Mouse (Mus musculus) thymus, adult 2 months (tissue): ENCODE measurements around the gene RPS10-NUDT3. TPM values are rescaled to one million over a fixed set of nuclear protein-coding genes. Genes with fewer than 3 reads are reported as not detected.
"Not testable (repeated sequence)": the region's sequence is repeated elsewhere in the genome, so short reads cannot be mapped to it uniquely, and the experiment has no call there.

Experiments used
- DNase-seq: peaks from one replicate; pipeline ENCODE4 v3.0.0; 2021
- H3K27ac ChIP-seq: fragments of 200-500 bp; 2 replicates; pipeline ENCODE4 v1.5.1; 2012; ENCODE audit warnings: low read length, control low read depth; ENCODE audit not compliant: control insufficient read depth, insufficient read depth
- H3K27me3 ChIP-seq: fragments of 200-500 bp; 2 replicates; pipeline ENCODE4 v1.6.1; 2012; ENCODE audit warnings: mild to moderate bottlenecking, low read length, moderate library complexity, mixed read lengths; ENCODE audit not compliant: control insufficient read depth, insufficient read depth
- H3K36me3 ChIP-seq: fragments of 200-500 bp; 2 replicates; pipeline ENCODE4 v1.6.1; 2012; ENCODE audit warnings: mild to moderate bottlenecking, low read length, moderate library complexity; ENCODE audit not compliant: control insufficient read depth, insufficient read depth
- H3K4me1 ChIP-seq: fragments of 200-500 bp; replicated peaks from 2 replicates; pipeline ENCODE4 v1.6.1; 2012; ENCODE audit warnings: low read length; ENCODE audit not compliant: control insufficient read depth, insufficient read depth
- H3K4me3 ChIP-seq: fragments of 200-500 bp; 2 replicates; pipeline ENCODE4 v1.5.1; 2012; ENCODE audit warnings: mild to moderate bottlenecking, low read length, control low read depth, moderate library complexity; ENCODE audit not compliant: control insufficient read depth, insufficient read depth
- CTCF ChIP-seq: fragments of 200-500 bp; IDR thresholded peaks from 2 replicates; pipeline ENCODE4 v1.5.1; 2012; ENCODE audit warnings: mild to moderate bottlenecking, control low read depth, low read length, moderate library complexity, borderline replicate concordance; ENCODE audit not compliant: control insufficient read depth, poor library complexity, insufficient read depth; ENCODE audit errors: extremely low read depth
- POLR2A ChIP-seq: fragments of 200-500 bp; IDR thresholded peaks from 2 replicates; pipeline ENCODE4 v1.6.1; 2012; ENCODE audit warnings: mild to moderate bottlenecking, low read length, control low read depth, moderate library complexity; ENCODE audit not compliant: control insufficient read depth, poor library complexity, insufficient read depth; ENCODE audit errors: extremely low read depth
- WGBS: fragments of 180-500 bp; shearing (Covaris S2); methylation state at CpG from one replicate; pipeline ENCODE4 v1.1.7; 2018; 5-methylcytosine and 5-hydroxymethylcytosine counted together
- polyA plus RNA-seq: library from polyadenylated mRNA; depleted of rRNA; stranded (reverse); fragments of >200 nt; gene quantifications from 2 replicates; pipeline ENCODE4 v1.2.3, GENCODE M21; 2012

Gene RPS10-NUDT3
- polyA plus RNA-seq, 1 experiment = not detected

GRCm38 (mm10) chr17:27643101-27643500, 8.1 kb upstream of the RPS10-NUDT3 start:
- no peak for DNase-seq
- no peak for TF ChIP-seq POLR2A
- H3K27me3 ChIP-seq = no peaks in the 10 kb centered on the region
- H3K4me3 ChIP-seq = no peak overlapping the region
- no peaks in the 10 kb centered on the region for H3K4me1 ChIP-seq
- no peaks in the 10 kb centered on the region for H3K36me3 ChIP-seq
- 22% methylated on average over 6 of the region's 6 CpGs for WGBS
- no peak overlapping the region for H3K27ac ChIP-seq

DNA sequence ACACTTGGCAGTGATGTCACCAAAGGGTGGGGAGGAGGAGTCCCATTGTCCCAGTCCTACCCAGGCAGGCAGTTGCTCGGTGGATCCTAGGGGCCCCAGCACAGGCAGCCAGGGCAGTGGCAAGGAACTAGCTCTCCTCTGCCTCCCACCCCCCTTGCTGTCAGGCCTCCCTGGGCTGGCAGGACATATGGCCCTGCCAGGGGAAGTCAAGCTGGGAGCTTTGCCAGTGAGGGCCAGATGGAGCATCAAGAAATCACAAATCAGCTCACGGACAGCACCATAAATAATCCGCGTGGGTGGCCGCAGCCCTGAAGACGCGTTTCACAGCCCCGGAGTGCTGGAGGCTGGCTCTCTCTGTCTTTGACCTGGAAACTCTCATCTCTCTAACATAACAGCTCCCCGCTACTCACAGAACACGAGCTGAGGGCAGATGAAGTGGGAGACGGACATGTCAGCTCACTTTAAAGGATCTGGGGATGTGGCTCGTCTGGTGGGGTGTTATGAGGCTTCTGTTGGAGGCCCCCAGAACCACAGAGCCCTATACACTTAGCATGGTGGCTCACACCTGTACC, 7.6 kb upstream of the RPS10-NUDT3 start:
- 26% methylated on average over 12 of the region's 12 CpGs for WGBS
- no peaks in the 10 kb centered on the region for H3K4me1 ChIP-seq
- no peak overlapping the region for H3K27ac ChIP-seq
- TF ChIP-seq POLR2A = no peak
- TF ChIP-seq CTCF = no peak
- no peaks in the 10 kb centered on the region for H3K27me3 ChIP-seq
- no peak overlapping the region for H3K4me3 ChIP-seq
- no peak for DNase-seq
- no peaks in the 10 kb centered on the region for H3K36me3 ChIP-seq

DNA sequence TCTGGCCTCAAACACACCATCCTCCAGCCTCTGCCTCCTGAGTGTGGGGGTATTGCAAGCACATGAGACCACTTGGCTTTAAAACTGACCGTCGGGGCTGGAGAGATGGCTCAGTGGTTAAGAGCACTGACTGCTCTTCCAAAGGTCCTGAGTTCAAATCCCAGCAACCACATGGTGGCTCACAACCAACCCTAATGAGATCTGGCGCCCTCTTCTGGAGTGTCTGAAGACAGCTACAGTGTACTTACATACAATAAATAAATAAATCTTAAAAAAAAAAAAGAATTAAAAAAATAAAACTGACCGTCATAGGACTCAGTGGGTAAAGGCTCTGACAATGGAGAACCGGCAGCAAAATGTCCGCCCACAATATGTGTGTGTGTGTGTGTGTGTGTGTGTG, 4.8 kb upstream of the RPS10-NUDT3 start:
- WGBS = 91% methylated on average over 6 of the region's 6 CpGs
- H3K4me1 ChIP-seq = not testable (repeated sequence)

DNA sequence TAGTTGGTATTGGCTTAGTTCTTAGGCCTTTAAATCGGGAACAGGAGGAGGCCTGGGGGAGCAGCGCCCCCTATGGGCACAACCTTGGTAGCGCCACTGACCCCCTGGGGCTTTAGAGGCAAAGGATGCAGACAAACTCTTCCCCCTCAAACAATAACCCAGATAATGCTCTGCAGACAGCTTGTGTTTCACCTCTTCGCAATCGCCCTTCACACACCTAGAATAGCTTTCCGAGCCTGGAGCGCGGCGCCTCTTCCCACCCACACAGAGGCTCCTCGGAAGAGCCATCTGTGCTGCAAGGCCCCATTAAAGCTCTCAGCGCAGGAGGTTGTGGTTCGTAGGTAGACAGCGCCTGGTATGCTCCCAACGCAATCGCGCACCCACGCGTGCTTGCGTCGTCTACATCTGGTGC, 3.9 kb upstream of the RPS10-NUDT3 start:
- TF ChIP-seq CTCF = peak; percentile 65; the same call in 1 of the 2 replicates
- no peak for TF ChIP-seq POLR2A
- Histone ChIP-seq H3K4me1 (peaks cover 8% of the 10 kb centered on the region), H3K36me3 (peaks cover under 1% of the 10 kb centered on the region; the same call in 1 of the 2 replicates), H3K4me3 (no peak overlapping the region), H3K27me3 (no peaks in the 10 kb centered on the region), H3K27ac (no peak overlapping the region)
- WGBS = 93% methylated on average over 20 of the region's 20 CpGs
- DNase-seq = peak; percentile 41

More for the DNA sequence above, 4.8 kb upstream of the RPS10-NUDT3 start:
- not testable (repeated sequence) for H3K4me3 ChIP-seq, DNase-seq, H3K36me3 ChIP-seq, H3K27me3 ChIP-seq, H3K27ac ChIP-seq

DNA sequence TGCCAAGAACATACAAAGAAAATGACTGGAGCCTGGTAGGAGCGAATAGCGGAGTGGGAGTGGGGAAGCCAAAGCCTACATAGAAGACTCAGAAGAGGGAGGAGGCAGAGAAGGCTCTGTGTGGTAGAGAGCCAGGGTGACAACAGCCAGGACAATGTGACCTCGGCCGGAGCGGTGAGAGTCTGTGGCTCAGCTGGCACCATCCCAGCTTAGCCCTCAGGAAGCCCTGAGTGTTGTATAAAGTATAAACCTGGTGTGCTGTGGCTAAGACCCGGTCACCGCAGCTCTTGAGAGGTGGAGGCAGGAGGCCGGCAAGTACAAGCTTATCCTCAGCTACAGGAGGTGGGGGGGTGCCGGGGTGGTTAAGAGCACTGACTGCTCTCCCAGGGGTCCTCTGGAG, 2.3 kb upstream of the RPS10-NUDT3 start:
- H3K27ac ChIP-seq = no peak overlapping the region
- TF ChIP-seq CTCF = no peak
- no peak for TF ChIP-seq POLR2A
- peaks cover 15% of the 10 kb centered on the region for H3K4me1 ChIP-seq
- peaks cover 14% of the 10 kb centered on the region for H3K36me3 ChIP-seq
- DNase-seq = no peak
- 44% methylated on average over 9 of the region's 9 CpGs for WGBS
- H3K4me3 ChIP-seq = no peak overlapping the region
- H3K27me3 ChIP-seq = no peaks in the 10 kb centered on the region

GRCm38 (mm10) chr17:27636132-27637020, 1.4 kb upstream of the RPS10-NUDT3 start, which contains the start of gene Rps10:
Rps10 (minus strand) TSS chr17:27636669.
- Histone ChIP-seq H3K27me3 (no peaks in the 10 kb centered on the region), H3K4me3 (peak within 1 kb of the TSS; percentile 49; the same call in 1 of the 2 replicates), H3K4me1 (peaks cover 15% of the 10 kb centered on the region), H3K36me3 (peaks cover 24% of the 10 kb centered on the region), H3K27ac (no peak within 1 kb of the TSS)
- TF ChIP-seq POLR2A (no peak), CTCF (no peak)
- DNase-seq = no peak
- WGBS = 83% methylated on average over 18 of the region's 18 CpGs

- peaks cover 15% of the 10 kb centered on the region for H3K4me1 ChIP-seq
- not testable (repeated sequence) for H3K27ac ChIP-seq, DNase-seq, H3K27me3 ChIP-seq
- H3K36me3 ChIP-seq = peaks cover 32% of the 10 kb centered on the region
- H3K4me3 ChIP-seq = peak overlapping the region; percentile 49
- WGBS = 41% methylated on average over 9 of the region's 9 CpGs
Observed at GRCm38 (mm10) chr17:27635575-27635903, 517 bp upstream of the RPS10-NUDT3 start.
